23 mouse cellular contexts compared by ENCODE assay signal in the genomic region with DNA sequence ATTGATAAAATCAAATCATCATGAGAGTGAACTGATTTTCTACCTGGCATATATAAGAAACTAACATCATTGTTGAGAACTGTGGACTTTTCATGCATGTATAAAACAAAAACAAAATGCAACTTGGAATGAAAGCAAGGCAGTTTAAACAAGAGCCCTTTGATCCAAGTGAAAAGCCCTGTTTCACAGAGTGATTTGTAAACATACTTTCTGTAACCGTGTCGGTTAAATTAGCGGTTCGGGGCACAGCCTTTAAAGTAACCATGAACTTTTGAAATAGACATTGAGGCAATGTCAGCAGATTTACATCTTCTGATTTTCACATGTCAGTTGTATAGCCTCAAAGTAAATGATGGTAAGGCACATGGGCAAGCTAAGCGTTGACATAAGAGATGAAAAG.
"Had no signal": no experiment of that assay in that cellular context is flagged by ENCODE, and none has a peak within 500 bp of the region (broad histone marks: within the 10 kb centered on the region; RNA-seq: fewer than 3 reads in every experiment).

No protein-coding gene starts in this region.

- H3K4me3 ChIP-seq: layer of hippocampus, adult 2 months; limb, embryonic 10.5 days; limb, embryonic 13.5 days; liver, embryonic 12.5 days; liver, embryonic 15.5 days; lung, embryonic 15.5 days; midbrain, embryonic 12.5 days; myocyte; stomach, embryonic 15.5 days had no signal

- H3K4me1 ChIP-seq: limb, embryonic 10.5 days; limb, embryonic 13.5 days; liver, embryonic 12.5 days; liver, embryonic 15.5 days; lung, embryonic 15.5 days; midbrain, embryonic 12.5 days; stomach, embryonic 15.5 days had no signal

- H3K4me2 ChIP-seq: limb, embryonic 13.5 days; liver, embryonic 12.5 days; liver, embryonic 15.5 days; lung, embryonic 15.5 days; midbrain, embryonic 12.5 days; stomach, embryonic 15.5 days had no signal

- H3K9ac ChIP-seq: limb, embryonic 13.5 days; liver, embryonic 12.5 days; liver, embryonic 15.5 days; lung, embryonic 15.5 days; midbrain, embryonic 12.5 days; stomach, embryonic 15.5 days had no signal

- H3K9me3 ChIP-seq: limb, embryonic 10.5 days; liver, embryonic 12.5 days; liver, embryonic 15.5 days; lung, embryonic 15.5 days; midbrain, embryonic 12.5 days; stomach, embryonic 15.5 days had no signal

- DNase-seq: kidney, adult 2 months; kidney, postnatal 25 days; layer of hippocampus, adult 9-11 months; liver; lung, adult 18-20 months; lung, postnatal 14 days; lung, postnatal 4 days; retina, postnatal 1 day; right cerebral cortex, postnatal 25 days; spleen, adult 18-20 months; thymus, postnatal 25 days had no signal

- ATAC-seq: intestine, postnatal 0 days; liver, embryonic 12.5 days; midbrain, embryonic 16.5 days had no signal

- H3K36me3 ChIP-seq: limb, embryonic 10.5 days; limb, embryonic 13.5 days; liver, embryonic 12.5 days; liver, embryonic 15.5 days; lung, embryonic 15.5 days; midbrain, embryonic 12.5 days; stomach, embryonic 15.5 days had no signal

- H3K27me3 ChIP-seq: limb, embryonic 13.5 days; liver, embryonic 12.5 days; liver, embryonic 15.5 days; lung, embryonic 15.5 days; midbrain, embryonic 12.5 days; stomach, embryonic 15.5 days had no signal

- H3K27ac ChIP-seq: kidney, postnatal 0 days; layer of hippocampus, adult 2 months; limb, embryonic 10.5 days; limb, embryonic 13.5 days; liver, embryonic 12.5 days; liver, embryonic 15.5 days; lung, embryonic 15.5 days; midbrain, embryonic 12.5 days; stomach, embryonic 15.5 days had no signal
